Mouse (Mus musculus) midbrain, embryonic 16.5 days (tissue): ENCODE data around the gene Ccdc151. TPM values are rescaled to one million over a fixed set of nuclear protein-coding genes. Genes with fewer than 3 reads are reported as not detected.

Source experiments
- ATAC-seq: fragments of 200-750 bp; cut with Nextera tagmentation; 2 replicates; pipeline ENCODE4 v1.8.0; 2017; ENCODE audit warnings: moderate TSS enrichment
- H3K27ac ChIP-seq: fragments of 300-500 bp; sonication (generic); 2 replicates; pipeline ENCODE4 v1.5.1; 2014; ENCODE audit warnings: mild to moderate bottlenecking, low read length, mixed read lengths
- H3K27me3 ChIP-seq: fragments of 300-500 bp; sonication (generic); 2 replicates; pipeline ENCODE4 v1.6.1; 2014; ENCODE audit warnings: low read depth, low read length, mixed read lengths; ENCODE audit not compliant: control insufficient read depth, insufficient read depth
- H3K36me3 ChIP-seq: fragments of 300-500 bp; sonication (generic); 2 replicates; pipeline ENCODE4 v1.6.1; 2014; ENCODE audit warnings: mild to moderate bottlenecking, low read length, moderate library complexity, mixed read lengths; ENCODE audit not compliant: control insufficient read depth, insufficient read depth
- H3K4me1 ChIP-seq: fragments of 300-500 bp; sonication (generic); 2 replicates; pipeline ENCODE4 v1.6.1; 2014; ENCODE audit warnings: mild to moderate bottlenecking, low read length, mixed read lengths; ENCODE audit not compliant: control insufficient read depth, insufficient read depth
- H3K4me2 ChIP-seq: fragments of 300-500 bp; sonication (generic); 2 replicates; pipeline ENCODE4 v1.6.1; 2014; ENCODE audit warnings: mild to moderate bottlenecking, low read length, mixed read lengths
- H3K4me3 ChIP-seq: fragments of 300-500 bp; sonication (generic); 2 replicates; pipeline ENCODE4 v1.5.1; 2014; ENCODE audit warnings: low read depth, mild to moderate bottlenecking, low read length, moderate library complexity, mixed read lengths
- H3K9ac ChIP-seq: fragments of 300-500 bp; sonication (generic); 2 replicates; pipeline ENCODE4 v1.6.1; 2014; ENCODE audit warnings: low read depth, low read length, mixed read lengths
- H3K9me3 ChIP-seq: fragments of 300-500 bp; sonication (generic); replicated peaks from 2 replicates; pipeline ENCODE4 v1.6.1; 2014; ENCODE audit warnings: mild to moderate bottlenecking, low read length, mixed read lengths; ENCODE audit not compliant: control insufficient read depth, poor library complexity, severe bottlenecking
- WGBS: fragments of 180-500 bp; shearing (Covaris S2); extraction: QIAGEN DNeasy Blood & Tissue Kit; methylation state at CpG from one replicate; pipeline ENCODE4 v1.1.7; 2014; 5-methylcytosine and 5-hydroxymethylcytosine counted together
- polyA plus RNA-seq: library from polyadenylated mRNA; unstranded; fragments of >200 nt; fragmentation: Nextera tagmentation; extraction: Ambion mirVana; gene quantifications from 2 replicates; pipeline ENCODE4 v1.2.1, GENCODE M21; 2015

Ccdc151 gene
- polyA plus RNA-seq, 1 experiment from 2014 or later: 5.6 TPM

DNA sequence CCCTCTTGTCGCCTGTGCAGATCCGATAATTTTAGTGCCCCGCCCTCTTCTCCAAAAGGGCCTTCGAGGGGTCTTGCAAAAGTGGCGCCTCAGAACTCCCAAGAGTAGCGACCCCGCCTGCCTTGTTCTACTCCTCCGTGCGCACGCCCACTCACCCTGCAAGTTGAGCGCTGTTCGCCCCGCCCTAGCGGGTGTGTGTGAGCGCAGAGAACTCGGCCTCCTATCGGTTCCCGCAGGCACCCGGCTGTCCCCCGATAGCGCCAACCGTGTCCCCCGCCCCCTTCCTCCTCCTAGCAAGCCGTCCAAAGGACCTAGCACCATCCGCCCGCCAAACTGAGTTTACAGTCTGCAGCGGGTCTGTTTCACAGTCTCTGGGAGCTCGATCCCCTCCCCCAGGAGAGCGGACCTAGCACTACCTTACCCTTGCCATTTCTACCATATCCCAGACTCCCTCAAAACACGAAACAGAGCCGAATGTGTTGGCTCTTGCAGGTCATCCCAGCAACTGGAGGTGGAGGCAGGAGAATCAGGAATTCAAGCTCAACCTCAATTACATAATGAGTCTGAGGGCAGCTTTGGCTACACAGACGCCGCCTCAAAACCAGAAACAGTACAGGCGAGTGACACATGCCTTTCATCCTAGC is 39.9 kb downstream of the Ccdc151 start:
- no peaks in the 10 kb centered on the region for H3K9me3 ChIP-seq
- peaks cover 17% of the 10 kb centered on the region for H3K4me1 ChIP-seq
- peaks cover 49% of the 10 kb centered on the region for H3K27me3 ChIP-seq
- peak; percentile 50 for ATAC-seq
- peak overlapping the region; percentile 50; the same call in 1 of the 2 replicates for H3K9ac ChIP-seq
- H3K27ac ChIP-seq: no peak overlapping the region
- peak overlapping the region; percentile 77 for H3K4me2 ChIP-seq
- H3K36me3 ChIP-seq: no peaks in the 10 kb centered on the region
- peak overlapping the region; percentile 39 for H3K4me3 ChIP-seq
- 4% methylated on average over 33 of the region's 34 CpGs for WGBS

DNA sequence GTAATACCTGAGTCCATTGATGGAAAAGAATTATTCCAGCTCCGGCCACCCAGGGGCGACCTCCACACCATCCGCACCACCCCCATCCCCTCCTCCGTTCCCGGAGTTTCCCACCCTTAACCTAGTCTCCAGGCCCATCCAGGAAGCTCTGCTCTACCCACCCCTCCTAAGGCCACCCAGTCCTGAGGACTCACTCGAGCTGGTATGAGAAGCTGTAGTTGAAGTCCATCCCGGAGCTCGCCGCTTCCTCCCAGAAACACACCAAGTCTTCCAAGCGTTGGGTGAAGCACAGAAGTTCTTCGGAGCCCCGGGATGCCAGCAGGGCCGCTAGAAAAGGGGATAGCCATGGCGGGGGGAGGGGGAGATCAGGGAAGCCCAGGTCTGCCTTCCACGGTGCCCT is 40.4 kb downstream of the Ccdc151 start:
- Histone ChIP-seq H3K4me1 (peaks cover 17% of the 10 kb centered on the region), H3K27me3 (peaks cover 49% of the 10 kb centered on the region), H3K4me3 (peak overlapping the region; percentile 39), H3K4me2 (peak overlapping the region; percentile 77), H3K36me3 (no peaks in the 10 kb centered on the region), H3K9me3 (no peaks in the 10 kb centered on the region), H3K9ac (no peak overlapping the region), H3K27ac (no peak overlapping the region)
- peak; percentile 23; the same call in 1 of the 2 replicates for ATAC-seq
- WGBS: 2% methylated on average over 14 of the region's 15 CpGs

DNA sequence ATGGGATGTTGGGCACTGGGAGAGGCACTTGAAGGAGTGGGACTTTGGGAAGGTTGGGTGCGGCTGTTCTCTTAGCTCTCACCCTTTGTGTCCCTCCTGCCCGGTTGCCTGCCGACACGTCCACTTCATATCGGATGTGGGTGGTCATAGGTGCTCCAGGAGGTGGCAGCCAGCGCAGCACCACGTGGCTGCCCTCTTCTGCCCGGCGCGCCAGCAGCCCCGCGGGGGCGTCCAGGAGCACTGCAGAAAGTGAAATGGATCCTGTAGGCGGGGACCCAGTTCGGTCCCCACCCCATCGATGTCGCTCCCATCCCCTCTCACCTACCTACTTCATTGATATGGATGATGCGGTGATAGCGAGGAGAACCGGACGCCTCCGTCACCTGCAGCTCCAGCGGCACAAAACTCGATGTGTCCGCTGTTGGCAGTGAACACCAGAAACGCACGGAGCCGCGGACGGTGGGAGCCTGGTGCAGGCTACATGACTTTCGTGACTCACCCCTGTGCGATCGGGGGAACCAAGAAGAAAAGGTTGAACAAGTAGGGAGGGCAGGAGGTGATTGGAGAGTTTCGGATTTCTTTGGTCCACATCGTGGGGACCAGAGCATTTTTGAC is 41.0 kb downstream of the Ccdc151 start:
- Histone ChIP-seq H3K9me3 (no peaks in the 10 kb centered on the region), H3K27me3 (peaks cover 49% of the 10 kb centered on the region), H3K4me1 (peaks cover 19% of the 10 kb centered on the region), H3K27ac (no peak overlapping the region), H3K9ac (0 out of 2 replicates have a peak overlapping the region, but pooled peaks have one; percentile 30), H3K4me3 (peak overlapping the region; percentile 39), H3K36me3 (no peaks in the 10 kb centered on the region), H3K4me2 (peak overlapping the region; percentile 77)
- WGBS: 1% methylated on average over 35 of the region's 35 CpGs
- ATAC-seq: no peak

DNA sequence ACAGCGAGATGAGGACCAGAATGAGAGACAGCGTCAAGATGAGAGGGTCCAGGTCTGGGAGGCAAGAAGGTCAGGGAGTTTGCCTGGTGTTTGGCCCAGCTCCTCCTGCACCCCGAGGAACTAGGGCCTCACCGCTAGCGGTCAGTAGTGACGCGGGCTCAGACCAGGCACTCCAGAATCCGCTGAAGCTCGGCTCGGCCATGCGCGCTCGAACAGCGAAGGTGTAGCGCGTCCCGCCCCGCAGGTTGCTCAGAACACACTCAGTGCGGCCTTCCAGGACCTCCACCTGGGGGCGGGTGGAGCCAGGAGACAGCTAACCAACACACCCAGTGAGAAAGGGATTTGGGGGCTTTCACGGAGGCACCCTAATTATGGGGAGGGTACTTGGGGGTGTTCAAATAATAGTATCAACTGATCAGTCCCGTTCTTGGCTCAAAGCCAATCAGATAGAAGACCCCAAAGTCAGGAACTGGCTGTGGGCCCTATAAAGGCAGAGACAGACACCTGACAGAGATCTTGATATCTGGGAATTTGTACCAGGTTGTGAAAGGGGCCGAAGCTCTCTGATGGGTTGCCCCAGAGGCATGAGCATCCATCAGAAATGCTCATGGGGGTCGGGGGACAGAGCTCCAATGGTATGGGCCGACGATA is 41.8 kb downstream of the Ccdc151 start:
- 9% methylated on average over 26 of the region's 26 CpGs for WGBS
- H3K9me3 ChIP-seq: no peaks in the 10 kb centered on the region
- H3K27ac ChIP-seq: no peak overlapping the region
- H3K4me1 ChIP-seq: peaks cover 23% of the 10 kb centered on the region
- no peak for ATAC-seq
- H3K36me3 ChIP-seq: no peaks in the 10 kb centered on the region
- no peak overlapping the region; the same call in 1 of the 2 replicates for H3K4me3 ChIP-seq
- no peak overlapping the region for H3K4me2 ChIP-seq
- H3K27me3 ChIP-seq: peaks cover 49% of the 10 kb centered on the region
- H3K9ac ChIP-seq: no peak overlapping the region

DNA sequence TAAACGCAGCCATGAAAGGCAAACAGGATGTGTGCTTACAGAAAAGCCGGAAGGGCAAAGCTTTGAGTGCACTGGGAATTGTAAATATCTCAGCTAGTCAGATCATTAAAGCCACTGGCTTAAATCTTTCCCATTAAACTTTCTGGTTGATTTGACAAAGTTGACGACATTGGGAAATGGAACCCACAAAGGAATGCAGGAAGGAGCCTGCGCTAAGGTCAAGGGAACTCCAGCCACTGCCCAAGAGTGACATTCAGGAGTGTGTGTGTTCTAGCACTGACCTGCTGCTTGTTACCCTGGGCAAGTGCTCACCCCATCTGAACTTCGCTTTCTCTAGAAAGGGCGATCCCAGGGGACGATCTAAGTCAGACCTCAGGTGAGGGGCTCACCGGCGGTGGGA is 42.3 kb downstream of the Ccdc151 start:
- no peak overlapping the region for H3K27ac ChIP-seq
- H3K9me3 ChIP-seq: no peaks in the 10 kb centered on the region
- ATAC-seq: no peak
- H3K4me3 ChIP-seq: no peak overlapping the region
- H3K9ac ChIP-seq: no peak overlapping the region
- peaks cover 49% of the 10 kb centered on the region for H3K27me3 ChIP-seq
- WGBS: 54% methylated on average over 9 of the region's 9 CpGs
- no peak overlapping the region for H3K4me2 ChIP-seq
- peaks cover 23% of the 10 kb centered on the region for H3K4me1 ChIP-seq
- no peaks in the 10 kb centered on the region for H3K36me3 ChIP-seq

DNA sequence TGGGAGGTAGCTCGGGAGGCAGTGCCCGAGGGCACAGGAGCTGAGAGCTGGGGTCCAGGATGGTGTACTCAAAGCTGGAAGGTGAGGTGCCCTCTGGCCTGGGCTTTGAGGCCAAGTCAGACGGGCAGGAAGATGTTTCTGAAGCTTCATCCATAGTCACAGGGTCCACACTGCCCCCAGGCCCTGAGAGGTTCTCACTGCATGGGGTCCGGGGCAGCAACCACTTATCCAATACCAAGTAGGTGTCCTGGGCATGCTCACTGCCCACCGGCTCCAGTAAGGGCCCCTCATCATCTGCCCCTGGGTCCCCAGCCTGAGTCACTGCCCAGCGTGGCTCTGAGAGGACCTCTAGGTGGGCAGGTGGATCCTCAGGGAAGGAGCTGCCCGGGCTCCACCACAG is 43.2 kb downstream of the Ccdc151 start:
- Histone ChIP-seq H3K4me2 (no peak overlapping the region), H3K9ac (no peak overlapping the region), H3K4me1 (peaks cover 28% of the 10 kb centered on the region), H3K36me3 (no peaks in the 10 kb centered on the region), H3K9me3 (no peaks in the 10 kb centered on the region), H3K27me3 (peaks cover 49% of the 10 kb centered on the region), H3K4me3 (no peak overlapping the region), H3K27ac (no peak overlapping the region)
- ATAC-seq: no peak
- 93% methylated on average over 7 of the region's 7 CpGs for WGBS

DNA sequence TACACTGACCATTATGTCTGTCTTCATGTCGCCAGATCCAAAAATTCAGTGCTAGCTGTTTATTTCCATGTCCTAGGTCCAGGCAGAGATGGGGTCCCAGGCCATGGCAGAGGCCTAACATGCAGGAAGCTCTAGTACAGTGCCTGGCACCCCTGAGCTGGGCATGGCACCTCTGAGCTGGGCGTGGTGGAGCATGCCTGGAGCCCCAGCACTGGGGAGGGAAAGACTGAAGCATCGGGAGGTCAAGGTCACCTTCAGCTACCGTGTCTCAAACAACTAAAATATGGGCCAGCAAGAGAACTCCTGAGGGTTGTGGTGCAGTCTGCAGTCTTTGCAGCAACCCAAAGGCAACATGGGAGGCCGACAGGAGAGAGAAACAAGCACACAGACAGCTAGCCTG is 44.1 kb downstream of the Ccdc151 start:
- H3K36me3 ChIP-seq: no peaks in the 10 kb centered on the region
- H3K4me1 ChIP-seq: peaks cover 35% of the 10 kb centered on the region
- H3K4me3 ChIP-seq: no peak overlapping the region
- H3K27ac ChIP-seq: no peak overlapping the region
- ATAC-seq: no peak
- 90% methylated on average over 5 of the region's 5 CpGs for WGBS
- H3K4me2 ChIP-seq: no peak overlapping the region
- H3K9ac ChIP-seq: no peak overlapping the region
- no peaks in the 10 kb centered on the region for H3K9me3 ChIP-seq
- peaks cover 43% of the 10 kb centered on the region for H3K27me3 ChIP-seq

DNA sequence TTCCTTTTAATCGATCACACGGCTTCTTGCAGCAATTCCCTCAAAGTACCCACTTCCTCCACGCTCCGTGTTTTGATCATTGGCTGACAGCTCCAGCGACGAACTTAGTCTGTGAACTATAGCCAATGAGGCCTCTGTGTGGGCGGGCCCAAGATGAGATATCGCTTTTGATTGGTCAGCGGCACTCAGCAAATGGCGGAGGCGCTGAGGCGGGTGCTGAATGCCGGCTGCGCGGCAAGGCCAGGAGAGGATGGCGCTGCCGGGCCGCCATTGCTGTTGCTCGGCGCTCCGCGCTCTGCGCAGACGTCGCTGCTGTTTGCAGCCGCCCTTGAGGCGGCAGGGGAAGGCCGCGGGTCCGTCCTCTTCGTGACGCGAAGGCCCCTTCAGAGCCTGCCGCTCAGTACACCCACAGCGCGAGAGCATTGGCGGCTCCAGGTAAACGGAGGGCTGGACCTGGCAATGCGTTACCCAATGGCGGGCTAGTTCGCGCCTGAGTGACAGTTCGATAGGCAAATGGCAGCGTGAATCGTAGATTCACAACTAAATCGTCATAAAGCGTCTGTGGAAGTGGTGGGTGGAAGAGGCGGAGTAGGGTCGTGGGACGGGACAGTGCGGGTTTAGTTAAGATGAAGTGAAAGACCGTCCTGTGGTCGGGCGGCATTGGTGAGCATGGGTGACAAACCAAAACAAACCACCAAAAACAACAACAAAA is 46.7 kb downstream of the Ccdc151 start, which contains the start of gene Swsap1:
Gene Swsap1 (plus strand): TSS at position 186 of the 712 bp plus-strand sequence.
- peaks cover 17% of the 10 kb centered on the region for H3K27me3 ChIP-seq
- peak within 1 kb of the TSS; percentile 71 for H3K4me2 ChIP-seq
- H3K36me3 ChIP-seq: no peaks in the 10 kb centered on the region
- H3K9ac ChIP-seq: peak within 1 kb of the TSS; percentile 81
- no peaks in the 10 kb centered on the region for H3K9me3 ChIP-seq
- under 1% methylated on average over 52 of the region's 54 CpGs for WGBS
- peak; percentile 98 for ATAC-seq
- peak within 1 kb of the TSS; percentile 96 for H3K27ac ChIP-seq
- peak within 1 kb of the TSS; percentile 59 for H3K4me3 ChIP-seq
- peaks cover 25% of the 10 kb centered on the region for H3K4me1 ChIP-seq
